Mouse (Mus musculus): Measurements from ENCODE around the gene Ints5. TPM values are rescaled to one million over a fixed set of nuclear protein-coding genes. Genes with fewer than 3 reads are reported as not detected.
A peak's percentile ranks its signal among the peaks of the same experiment; 100 is the strongest.

Gene Ints5
- polyA plus RNA-seq, 1 experiment from 2014 or later, result 22.0 TPM

- H3K9ac ChIP-seq (replicated peaks; ENCODE audit: low read depth, low read length), result peak within 1 kb of the TSS; percentile 66
- peaks cover 15% of the 10 kb centered on the region; the same call in 1 of the 2 replicates for H3K4me1 ChIP-seq (ENCODE audit: control insufficient read depth, insufficient read depth, low read length)
- H3K36me3 ChIP-seq (ENCODE audit: control insufficient read depth, insufficient read depth, low read length), result peaks cover 12% of the 10 kb centered on the region
- no peaks in the 10 kb centered on the region for H3K27me3 ChIP-seq (ENCODE audit: control insufficient read depth, insufficient read depth, low read length)
- H3K27ac ChIP-seq (ENCODE audit: low read depth, low read length), result peak within 1 kb of the TSS; percentile 82
- no peaks in the 10 kb centered on the region for H3K9me3 ChIP-seq (ENCODE audit: control insufficient read depth, low read length)
- peak within 1 kb of the TSS; percentile 84 for H3K4me2 ChIP-seq (ENCODE audit: low read depth, low read length)
- peak; percentile 98 for ATAC-seq (ENCODE audit: low read depth)
- H3K4me3 ChIP-seq (ENCODE audit: low read depth, low read length), result peak within 1 kb of the TSS; percentile 88
- 3% methylated on average over 44 of the region's 50 CpGs for WGBS
These were observed 27.4 kb downstream of the Ints5 start, which contains the start of gene B3gat3 for GRCm38 (mm10) chr19:8920073-8920736. B3gat3 (plus strand) TSS chr19:8920374.

GRCm38 (mm10) chr19:8920836-8921291 lies 28.1 kb downstream of the Ints5 start:
- peaks cover 15% of the 10 kb centered on the region; the same call in 1 of the 2 replicates for H3K4me1 ChIP-seq (ENCODE audit: control insufficient read depth, insufficient read depth, low read length)
- peak overlapping the region; percentile 88 for H3K4me3 ChIP-seq (ENCODE audit: low read depth, low read length)
- WGBS, result 3% methylated on average over 6 of the region's 6 CpGs
- no peaks in the 10 kb centered on the region for H3K9me3 ChIP-seq (ENCODE audit: control insufficient read depth, low read length)
- H3K9ac ChIP-seq (replicated peaks; ENCODE audit: low read depth, low read length), result peak overlapping the region; percentile 66
- H3K27ac ChIP-seq (ENCODE audit: low read depth, low read length), result peak overlapping the region; percentile 82
- peaks cover 6% of the 10 kb centered on the region; the same call in 1 of the 2 replicates for H3K36me3 ChIP-seq (ENCODE audit: control insufficient read depth, insufficient read depth, low read length)
- no peaks in the 10 kb centered on the region for H3K27me3 ChIP-seq (ENCODE audit: control insufficient read depth, insufficient read depth, low read length)
- no peak; the same call in 1 of the 2 replicates for ATAC-seq (ENCODE audit: low read depth)
- H3K4me2 ChIP-seq (ENCODE audit: low read depth, low read length), result peak overlapping the region; percentile 84

DNA sequence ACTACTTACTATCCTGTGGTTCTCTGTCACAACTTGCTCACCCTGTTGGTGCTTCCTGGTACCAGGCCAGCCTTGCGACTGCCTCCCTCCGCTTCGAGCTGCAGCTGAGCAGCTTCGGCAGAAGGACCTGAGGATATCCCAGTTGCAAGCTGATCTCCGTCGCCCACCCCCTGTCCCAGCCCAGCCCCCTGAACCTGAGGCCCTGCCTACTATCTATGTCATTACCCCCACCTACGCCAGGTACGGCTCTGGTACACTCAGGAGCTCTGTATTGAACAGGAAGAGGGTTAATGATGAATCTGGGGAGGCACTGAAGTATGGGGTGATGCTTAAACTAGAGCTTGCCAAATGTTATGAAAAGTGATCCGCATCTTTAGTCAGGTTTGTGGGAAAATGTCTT lies 28.9 kb downstream of the Ints5 start:
- 88% methylated on average over 9 of the region's 9 CpGs for WGBS
- H3K27ac ChIP-seq (ENCODE audit: low read depth, low read length), result no peak overlapping the region
- no peak for ATAC-seq (ENCODE audit: low read depth)

DNA sequence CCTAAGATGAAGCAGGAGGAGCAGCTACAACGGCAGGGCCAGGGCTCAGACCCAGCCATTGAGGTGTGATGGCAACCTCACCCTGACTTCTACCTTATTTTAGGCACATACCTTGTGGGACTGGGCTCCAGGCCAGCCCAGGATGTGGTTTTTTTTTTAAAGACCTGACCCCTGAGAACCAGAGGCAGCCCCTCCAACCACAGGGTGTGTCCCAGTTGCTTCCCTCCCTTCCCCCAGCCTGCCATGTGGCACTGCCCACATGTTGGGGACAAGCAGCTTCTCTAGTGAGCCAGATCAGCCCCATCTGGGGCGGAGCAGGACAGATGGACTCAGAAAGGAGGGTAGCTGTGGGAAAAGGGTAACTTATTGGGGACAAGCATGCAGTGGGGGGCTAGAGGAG lies 34.0 kb downstream of the Ints5 start:
- ATAC-seq (ENCODE audit: low read depth), result no peak
- Histone ChIP-seq H3K9me3 (ENCODE audit: control insufficient read depth, low read length) (no peaks in the 10 kb centered on the region), H3K9ac (replicated peaks; ENCODE audit: low read depth, low read length) (no peak overlapping the region), H3K27ac (ENCODE audit: low read depth, low read length) (no peak overlapping the region), H3K27me3 (ENCODE audit: control insufficient read depth, insufficient read depth, low read length) (no peaks in the 10 kb centered on the region), H3K4me2 (ENCODE audit: low read depth, low read length) (no peak overlapping the region), H3K4me3 (ENCODE audit: low read depth, low read length) (no peak overlapping the region), H3K36me3 (ENCODE audit: control insufficient read depth, insufficient read depth, low read length) (peaks cover 9% of the 10 kb centered on the region; the same call in 1 of the 2 replicates), H3K4me1 (ENCODE audit: control insufficient read depth, insufficient read depth, low read length) (peaks cover 5% of the 10 kb centered on the region; the same call in 1 of the 2 replicates)
- 95% methylated on average over 2 of the region's 2 CpGs for WGBS

More for the DNA sequence above, 28.9 kb downstream of the Ints5 start:
- no peak overlapping the region for H3K9ac ChIP-seq (replicated peaks; ENCODE audit: low read depth, low read length)
- no peaks in the 10 kb centered on the region for H3K9me3 ChIP-seq (ENCODE audit: control insufficient read depth, low read length)
- no peaks in the 10 kb centered on the region for H3K27me3 ChIP-seq (ENCODE audit: control insufficient read depth, insufficient read depth, low read length)
- peaks cover 15% of the 10 kb centered on the region; the same call in 1 of the 2 replicates for H3K4me1 ChIP-seq (ENCODE audit: control insufficient read depth, insufficient read depth, low read length)
- H3K36me3 ChIP-seq (ENCODE audit: control insufficient read depth, insufficient read depth, low read length), result peaks cover 6% of the 10 kb centered on the region; the same call in 1 of the 2 replicates
- H3K4me2 ChIP-seq (ENCODE audit: low read depth, low read length), result peak overlapping the region; percentile 84; the same call in 1 of the 2 replicates
- no peak overlapping the region; the same call in 1 of the 2 replicates for H3K4me3 ChIP-seq (ENCODE audit: low read depth, low read length)

DNA sequence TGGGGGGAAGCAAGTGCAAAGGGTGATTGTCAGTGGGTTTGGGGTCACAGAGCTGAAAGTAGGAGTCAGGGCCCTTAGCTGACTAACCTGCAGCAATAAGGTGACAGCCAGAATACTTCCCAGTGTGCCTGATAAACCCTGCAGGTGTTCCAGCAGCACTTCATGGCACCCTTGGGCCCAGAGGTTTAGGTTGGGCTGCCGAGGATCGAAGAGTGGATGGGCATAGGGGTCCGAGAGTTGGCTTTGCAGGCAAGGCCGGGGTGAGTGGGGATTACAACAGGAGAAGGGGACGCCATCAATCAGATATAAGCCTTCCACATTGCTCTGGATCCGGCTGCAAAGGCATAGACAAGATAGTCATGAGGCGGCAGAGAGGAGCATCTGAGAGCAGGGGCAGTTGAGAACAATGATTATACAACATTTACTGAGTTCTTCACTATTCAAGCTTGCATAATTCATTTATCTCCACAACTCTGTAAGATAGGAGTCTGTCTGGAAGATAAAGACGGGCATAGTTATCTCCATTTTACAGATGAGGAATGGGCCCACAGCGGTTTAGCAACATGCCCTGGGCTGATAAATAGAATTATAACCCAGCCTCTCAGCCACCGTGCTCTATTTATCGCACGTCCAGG lies 35.2 kb downstream of the Ints5 start:
- Histone ChIP-seq H3K4me2 (ENCODE audit: low read depth, low read length) (no peak overlapping the region), H3K36me3 (ENCODE audit: control insufficient read depth, insufficient read depth, low read length) (peaks cover 8% of the 10 kb centered on the region; the same call in 1 of the 2 replicates), H3K4me3 (ENCODE audit: low read depth, low read length) (no peak overlapping the region), H3K9ac (replicated peaks; ENCODE audit: low read depth, low read length) (no peak overlapping the region), H3K27ac (ENCODE audit: low read depth, low read length) (no peak overlapping the region), H3K4me1 (ENCODE audit: control insufficient read depth, insufficient read depth, low read length) (0 out of 2 replicates have a peak, but pooled peaks cover 3% of the 10 kb centered on the region), H3K9me3 (ENCODE audit: control insufficient read depth, low read length) (no peaks in the 10 kb centered on the region), H3K27me3 (ENCODE audit: control insufficient read depth, insufficient read depth, low read length) (no peaks in the 10 kb centered on the region)
- ATAC-seq (ENCODE audit: low read depth), result no peak
- 91% methylated on average over 12 of the region's 12 CpGs for WGBS

DNA sequence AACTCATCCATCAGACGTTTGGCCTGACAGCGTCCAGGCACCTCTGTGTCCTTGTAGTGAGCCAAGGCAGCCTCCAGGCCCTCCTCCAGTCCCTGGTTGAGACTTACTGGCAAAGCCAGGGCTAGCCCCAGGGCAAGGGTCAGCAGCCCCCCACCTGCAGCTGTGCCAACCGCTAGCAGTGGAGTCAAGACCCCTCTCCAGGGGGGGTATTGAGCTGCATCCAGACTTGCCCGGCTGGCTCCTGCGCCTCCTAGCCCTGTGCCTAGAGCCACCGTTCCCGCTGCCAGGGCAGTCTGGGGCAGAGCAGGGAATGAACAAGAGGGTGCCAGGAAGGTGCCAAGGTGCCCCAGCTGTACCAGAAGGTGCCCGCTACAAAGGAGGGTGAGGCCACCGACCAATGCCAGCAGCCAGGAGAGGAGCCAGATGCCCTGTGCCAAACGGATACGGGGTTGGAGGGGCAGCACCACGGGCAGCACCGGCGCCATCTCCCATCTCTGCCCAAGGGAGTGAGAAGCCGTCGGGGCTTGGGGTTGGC lies 36.0 kb downstream of the Ints5 start:
- Histone ChIP-seq H3K36me3 (ENCODE audit: control insufficient read depth, insufficient read depth, low read length) (peaks cover 8% of the 10 kb centered on the region; the same call in 1 of the 2 replicates), H3K27ac (ENCODE audit: low read depth, low read length) (no peak overlapping the region), H3K4me3 (ENCODE audit: low read depth, low read length) (peak overlapping the region; percentile 48), H3K9me3 (ENCODE audit: control insufficient read depth, low read length) (no peaks in the 10 kb centered on the region), H3K4me1 (ENCODE audit: control insufficient read depth, insufficient read depth, low read length) (0 out of 2 replicates have a peak, but pooled peaks cover 3% of the 10 kb centered on the region), H3K27me3 (ENCODE audit: control insufficient read depth, insufficient read depth, low read length) (no peaks in the 10 kb centered on the region), H3K9ac (replicated peaks; ENCODE audit: low read depth, low read length) (peak overlapping the region; percentile 21; the same call in 1 of the 2 replicates), H3K4me2 (ENCODE audit: low read depth, low read length) (peak overlapping the region; percentile 64)
- peak; percentile 23; the same call in 1 of the 2 replicates for ATAC-seq (ENCODE audit: low read depth)
- WGBS, result 19% methylated on average over 16 of the region's 16 CpGs

DNA sequence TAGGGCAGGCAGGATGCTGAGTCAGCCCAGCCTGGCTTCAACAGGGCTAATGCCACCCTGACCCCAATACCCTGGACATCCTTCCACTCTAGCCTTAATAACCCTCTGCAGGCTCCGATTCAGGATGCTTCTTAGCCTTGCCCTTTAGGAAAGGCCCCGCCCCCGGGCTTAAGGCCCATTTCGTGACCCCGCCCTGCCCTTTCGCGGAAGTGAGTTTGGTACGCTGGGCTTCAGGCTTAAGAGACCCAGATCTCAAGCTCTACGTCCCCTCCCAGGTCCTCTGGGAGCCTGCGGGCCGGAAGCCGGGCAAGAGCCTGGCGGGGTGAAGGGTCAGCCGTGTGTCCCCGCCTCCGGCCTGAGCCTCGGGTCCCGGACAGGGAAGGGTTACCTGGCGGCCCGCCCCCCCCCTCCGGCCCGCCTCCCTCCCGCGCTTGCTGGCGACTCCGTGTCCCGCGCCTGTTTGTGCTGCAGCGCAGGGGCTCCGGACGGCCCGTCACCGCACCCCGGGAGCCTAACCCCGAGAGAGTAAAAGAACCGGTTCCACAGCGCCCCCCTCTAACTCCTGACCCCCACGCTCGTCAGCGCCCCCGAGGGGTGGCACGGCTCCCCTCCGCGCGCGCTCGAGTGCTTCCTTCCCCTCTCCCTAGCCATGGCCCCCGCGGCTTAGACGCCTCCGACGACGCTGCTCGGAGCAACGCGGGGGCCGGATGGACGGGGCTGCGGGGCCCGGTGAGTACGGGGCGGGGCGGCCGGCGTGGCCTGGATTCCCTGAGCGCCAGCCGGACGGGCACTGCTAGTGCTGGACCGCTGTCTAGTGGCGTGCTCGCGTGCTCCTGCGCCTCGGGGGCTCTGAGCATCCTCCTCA lies 36.7 kb downstream of the Ints5 start, which contains the start of the genes Rom1 and Eml3:
Gene Rom1, minus strand, starts transcription at position 133 of the 865 bp plus-strand sequence.
Gene Eml3, plus strand, starts transcription at position 329 of the 865 bp plus-strand sequence.
- Histone ChIP-seq H3K36me3 (ENCODE audit: control insufficient read depth, insufficient read depth, low read length) (peaks cover 8% of the 10 kb centered on the region; the same call in 1 of the 2 replicates), H3K27ac (ENCODE audit: low read depth, low read length) (no peak within 1 kb of the TSS), H3K27me3 (ENCODE audit: control insufficient read depth, insufficient read depth, low read length) (no peaks in the 10 kb centered on the region), H3K9ac (replicated peaks; ENCODE audit: low read depth, low read length) (peak within 1 kb of the TSS; percentile 58), H3K9me3 (ENCODE audit: control insufficient read depth, low read length) (no peaks in the 10 kb centered on the region), H3K4me1 (ENCODE audit: control insufficient read depth, insufficient read depth, low read length) (0 out of 2 replicates have a peak, but pooled peaks cover 3% of the 10 kb centered on the region), H3K4me3 (ENCODE audit: low read depth, low read length) (peak within 1 kb of the TSS; percentile 48), H3K4me2 (ENCODE audit: low read depth, low read length) (peak within 1 kb of the TSS; percentile 64)
- ATAC-seq (ENCODE audit: low read depth), result peak; percentile 50
- WGBS, result 1% methylated on average over 67 of the region's 74 CpGs

DNA sequence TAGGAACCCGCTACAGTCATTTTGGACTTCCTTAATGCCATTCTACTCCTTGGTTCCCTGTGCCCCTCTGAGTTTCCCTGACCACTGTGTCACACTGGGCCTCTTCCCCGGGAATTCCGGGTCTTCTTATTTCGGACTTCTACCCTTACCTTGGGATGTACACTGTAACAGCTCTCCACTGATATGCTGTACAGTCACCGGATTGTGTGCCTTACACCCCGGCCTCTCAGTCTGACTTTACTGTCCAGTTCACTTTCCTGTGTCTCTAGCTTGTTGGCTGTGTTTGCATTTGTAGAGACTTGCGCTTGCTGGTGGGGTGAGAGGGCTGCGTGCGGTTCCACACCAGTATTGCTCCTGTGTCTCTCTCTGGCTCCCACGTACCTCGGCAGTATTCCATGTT lies 37.3 kb downstream of the Ints5 start:
- Histone ChIP-seq H3K9me3 (ENCODE audit: control insufficient read depth, low read length) (no peaks in the 10 kb centered on the region), H3K4me1 (ENCODE audit: control insufficient read depth, insufficient read depth, low read length) (0 out of 2 replicates have a peak, but pooled peaks cover 3% of the 10 kb centered on the region), H3K4me2 (ENCODE audit: low read depth, low read length) (peak overlapping the region; percentile 64), H3K27me3 (ENCODE audit: control insufficient read depth, insufficient read depth, low read length) (no peaks in the 10 kb centered on the region), H3K36me3 (ENCODE audit: control insufficient read depth, insufficient read depth, low read length) (peaks cover 8% of the 10 kb centered on the region; the same call in 1 of the 2 replicates), H3K27ac (ENCODE audit: low read depth, low read length) (no peak overlapping the region), H3K9ac (replicated peaks; ENCODE audit: low read depth, low read length) (peak overlapping the region; percentile 58), H3K4me3 (ENCODE audit: low read depth, low read length) (peak overlapping the region; percentile 48)
- ATAC-seq (ENCODE audit: low read depth), result no peak
- WGBS, result 11% methylated on average over 11 of the region's 11 CpGs
